Mouse (Mus musculus): ENCODE results near the gene Ttll11. TPM values are rescaled to one million over a fixed set of nuclear protein-coding genes. Genes with fewer than 3 reads are reported as not detected.

Gene Ttll11
- polyA plus RNA-seq, 1 experiment, result 47.6 TPM

- Histone ChIP-seq H3K27me3 (ENCODE audit: control insufficient read depth, insufficient read depth, low read length) (no peaks in the 10 kb centered on the region), H3K27ac (ENCODE audit: control insufficient read depth, insufficient read depth, low read depth, low read length) (no peak overlapping the region), H3K4me1 (ENCODE audit: control insufficient read depth, insufficient read depth, low read length) (no peaks in the 10 kb centered on the region), H3K36me3 (ENCODE audit: control insufficient read depth, insufficient read depth, low read length) (no peaks in the 10 kb centered on the region), H3K4me3 (ENCODE audit: control insufficient read depth, low read depth, low read length) (no peak overlapping the region)
- no peak for TF ChIP-seq CTCF (IDR thresholded peaks at IDR 0.05; ENCODE audit: control insufficient read depth, insufficient read depth, insufficient replicate concordance, low read depth, low read length)
- no peak for TF ChIP-seq POLR2A (IDR thresholded peaks at IDR 0.05; ENCODE audit: control insufficient read depth, low read depth, low read length)
Measured at GRCm38 (mm10) chr2:35810027-35810426, 169.7 kb downstream of the Ttll11 start.

GRCm38 (mm10) chr2:35809141-35809540 is 170.6 kb downstream of the Ttll11 start:
- Histone ChIP-seq H3K27me3 (ENCODE audit: control insufficient read depth, insufficient read depth, low read length) (no peaks in the 10 kb centered on the region), H3K36me3 (ENCODE audit: control insufficient read depth, insufficient read depth, low read length) (no peaks in the 10 kb centered on the region), H3K4me3 (ENCODE audit: control insufficient read depth, low read depth, low read length) (no peak overlapping the region), H3K4me1 (ENCODE audit: control insufficient read depth, insufficient read depth, low read length) (no peaks in the 10 kb centered on the region), H3K27ac (ENCODE audit: control insufficient read depth, insufficient read depth, low read depth, low read length) (no peak overlapping the region)
- TF ChIP-seq POLR2A (IDR thresholded peaks at IDR 0.05; ENCODE audit: control insufficient read depth, low read depth, low read length) (no peak), CTCF (IDR thresholded peaks at IDR 0.05; ENCODE audit: control insufficient read depth, insufficient read depth, insufficient replicate concordance, low read depth, low read length) (no peak)

- no peaks in the 10 kb centered on the region for H3K4me1 ChIP-seq (ENCODE audit: control insufficient read depth, insufficient read depth, low read length)
- no peaks in the 10 kb centered on the region for H3K27me3 ChIP-seq (ENCODE audit: control insufficient read depth, insufficient read depth, low read length)
- no peak for TF ChIP-seq POLR2A (IDR thresholded peaks at IDR 0.05; ENCODE audit: control insufficient read depth, low read depth, low read length)
- no peak for TF ChIP-seq CTCF (IDR thresholded peaks at IDR 0.05; ENCODE audit: control insufficient read depth, insufficient read depth, insufficient replicate concordance, low read depth, low read length)
- H3K36me3 ChIP-seq (ENCODE audit: control insufficient read depth, insufficient read depth, low read length), result no peaks in the 10 kb centered on the region
- H3K27ac ChIP-seq (ENCODE audit: control insufficient read depth, insufficient read depth, low read depth, low read length), result no peak overlapping the region
- no peak overlapping the region for H3K4me3 ChIP-seq (ENCODE audit: control insufficient read depth, low read depth, low read length)
Measured at GRCm38 (mm10) chr2:35805881-35806280, 173.8 kb downstream of the Ttll11 start.

- no peak overlapping the region for H3K27ac ChIP-seq (ENCODE audit: control insufficient read depth, insufficient read depth, low read depth, low read length)
- no peak for TF ChIP-seq CTCF (IDR thresholded peaks at IDR 0.05; ENCODE audit: control insufficient read depth, insufficient read depth, insufficient replicate concordance, low read depth, low read length)
- TF ChIP-seq POLR2A (IDR thresholded peaks at IDR 0.05; ENCODE audit: control insufficient read depth, low read depth, low read length), result no peak
- no peak overlapping the region for H3K4me3 ChIP-seq (ENCODE audit: control insufficient read depth, low read depth, low read length)
- H3K36me3 ChIP-seq (ENCODE audit: control insufficient read depth, insufficient read depth, low read length), result no peaks in the 10 kb centered on the region
- H3K4me1 ChIP-seq (ENCODE audit: control insufficient read depth, insufficient read depth, low read length), result no peaks in the 10 kb centered on the region
- H3K27me3 ChIP-seq (ENCODE audit: control insufficient read depth, insufficient read depth, low read length), result no peaks in the 10 kb centered on the region
Measured at GRCm38 (mm10) chr2:35803095-35803494, 176.6 kb downstream of the Ttll11 start.

- no peaks in the 10 kb centered on the region for H3K27me3 ChIP-seq (ENCODE audit: control insufficient read depth, insufficient read depth, low read length)
- H3K4me3 ChIP-seq (ENCODE audit: control insufficient read depth, low read depth, low read length), result no peak overlapping the region
- no peak for TF ChIP-seq CTCF (IDR thresholded peaks at IDR 0.05; ENCODE audit: control insufficient read depth, insufficient read depth, insufficient replicate concordance, low read depth, low read length)
- no peak for TF ChIP-seq POLR2A (IDR thresholded peaks at IDR 0.05; ENCODE audit: control insufficient read depth, low read depth, low read length)
- H3K27ac ChIP-seq (ENCODE audit: control insufficient read depth, insufficient read depth, low read depth, low read length), result no peak overlapping the region
- H3K36me3 ChIP-seq (ENCODE audit: control insufficient read depth, insufficient read depth, low read length), result no peaks in the 10 kb centered on the region
- no peaks in the 10 kb centered on the region for H3K4me1 ChIP-seq (ENCODE audit: control insufficient read depth, insufficient read depth, low read length)
Measured at GRCm38 (mm10) chr2:35801759-35802158, 178.0 kb downstream of the Ttll11 start.

GRCm38 (mm10) chr2:35799073-35799472 is 180.6 kb downstream of the Ttll11 start:
- Histone ChIP-seq H3K27ac (ENCODE audit: control insufficient read depth, insufficient read depth, low read depth, low read length) (no peak overlapping the region), H3K36me3 (ENCODE audit: control insufficient read depth, insufficient read depth, low read length) (no peaks in the 10 kb centered on the region), H3K4me1 (ENCODE audit: control insufficient read depth, insufficient read depth, low read length) (no peaks in the 10 kb centered on the region), H3K27me3 (ENCODE audit: control insufficient read depth, insufficient read depth, low read length) (no peaks in the 10 kb centered on the region), H3K4me3 (ENCODE audit: control insufficient read depth, low read depth, low read length) (no peak overlapping the region)
- TF ChIP-seq CTCF (IDR thresholded peaks at IDR 0.05; ENCODE audit: control insufficient read depth, insufficient read depth, insufficient replicate concordance, low read depth, low read length) (no peak), POLR2A (IDR thresholded peaks at IDR 0.05; ENCODE audit: control insufficient read depth, low read depth, low read length) (no peak)

GRCm38 (mm10) chr2:35797998-35798397 is 181.7 kb downstream of the Ttll11 start:
- no peak for TF ChIP-seq POLR2A (IDR thresholded peaks at IDR 0.05; ENCODE audit: control insufficient read depth, low read depth, low read length)
- no peak for TF ChIP-seq CTCF (IDR thresholded peaks at IDR 0.05; ENCODE audit: control insufficient read depth, insufficient read depth, insufficient replicate concordance, low read depth, low read length)
- H3K27me3 ChIP-seq (ENCODE audit: control insufficient read depth, insufficient read depth, low read length), result no peaks in the 10 kb centered on the region
- H3K36me3 ChIP-seq (ENCODE audit: control insufficient read depth, insufficient read depth, low read length), result no peaks in the 10 kb centered on the region; the same call in 1 of the 2 replicates
- H3K4me1 ChIP-seq (ENCODE audit: control insufficient read depth, insufficient read depth, low read length), result no peaks in the 10 kb centered on the region
- H3K4me3 ChIP-seq (ENCODE audit: control insufficient read depth, low read depth, low read length), result no peak overlapping the region
- H3K27ac ChIP-seq (ENCODE audit: control insufficient read depth, insufficient read depth, low read depth, low read length), result no peak overlapping the region

Measured in testis, adult 2 months (tissue).